Mouse (Mus musculus): ENCODE measurements around the gene Kansl1. TPM values are rescaled to one million over a fixed set of nuclear protein-coding genes. Genes with fewer than 3 reads are reported as not detected.

Gene Kansl1
- total RNA-seq, 2 experiments from 2014 or later, result 18.1 to 18.6 TPM

GRCm38 (mm10) chr11:104363823-104364600, 104.6 kb downstream of the Kansl1 start:
- DNase-seq, result no peak

DNA sequence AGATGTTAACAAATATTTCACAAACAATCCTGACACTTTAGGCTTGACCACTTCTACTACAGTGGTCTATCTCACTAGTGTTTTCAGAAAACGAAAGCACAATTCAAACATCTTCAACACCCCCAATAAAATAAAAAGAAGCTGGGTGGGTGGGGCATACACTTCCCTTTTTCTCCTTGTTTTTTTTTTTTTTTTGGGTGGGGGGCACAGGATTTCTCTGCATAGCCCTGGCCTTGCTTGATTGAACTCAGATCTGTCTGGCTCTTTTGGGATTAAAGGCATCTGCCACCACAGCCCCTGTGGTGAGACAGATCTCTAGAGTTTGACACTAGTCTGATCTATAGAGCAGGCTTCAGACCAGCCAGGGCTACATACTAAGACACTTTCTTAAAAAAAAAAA, 106.0 kb downstream of the Kansl1 start:
- DNase-seq, result no peak

DNA sequence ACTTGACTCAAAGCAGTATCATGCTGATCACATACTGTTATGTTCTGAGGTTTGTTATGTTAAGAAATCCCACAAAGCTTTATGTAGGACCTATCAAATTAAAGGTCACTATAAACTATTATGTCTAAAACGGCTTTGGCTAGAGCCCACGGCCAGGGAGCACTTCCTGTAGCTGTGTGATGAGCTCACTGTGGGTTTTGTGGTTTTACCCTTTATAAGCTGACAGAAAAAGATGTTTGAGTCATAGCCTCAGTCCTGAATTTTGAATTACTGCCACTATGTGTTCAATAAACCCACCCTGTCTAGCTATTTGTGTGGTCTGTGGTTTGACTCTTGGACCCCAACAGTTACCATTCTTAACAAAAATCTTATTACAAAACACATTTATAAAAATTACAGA, 106.9 kb downstream of the Kansl1 start:
- no peak for DNase-seq

DNA sequence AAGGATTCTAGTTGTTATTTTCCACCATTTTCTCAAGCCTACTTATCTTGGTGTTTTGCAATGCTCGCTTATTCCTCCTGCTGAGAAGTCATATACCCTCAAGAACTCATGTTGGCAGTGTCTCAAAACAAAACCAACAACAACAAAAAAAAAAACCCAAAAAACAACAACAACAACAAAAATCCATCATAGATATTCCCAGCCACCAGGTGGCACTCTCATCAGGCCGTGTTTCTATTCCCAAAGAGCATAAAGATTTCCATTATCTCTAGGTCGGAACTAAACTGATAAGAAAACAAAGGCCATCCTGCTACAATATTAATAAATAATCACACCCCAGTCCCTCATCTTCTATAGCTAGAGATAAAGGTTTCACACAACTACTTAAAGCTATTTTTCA, 121.7 kb downstream of the Kansl1 start:
- DNase-seq, result no peak

GRCm38 (mm10) chr11:104334946-104335345, 133.7 kb downstream of the Kansl1 start:
- DNase-seq, result no peak

DNA sequence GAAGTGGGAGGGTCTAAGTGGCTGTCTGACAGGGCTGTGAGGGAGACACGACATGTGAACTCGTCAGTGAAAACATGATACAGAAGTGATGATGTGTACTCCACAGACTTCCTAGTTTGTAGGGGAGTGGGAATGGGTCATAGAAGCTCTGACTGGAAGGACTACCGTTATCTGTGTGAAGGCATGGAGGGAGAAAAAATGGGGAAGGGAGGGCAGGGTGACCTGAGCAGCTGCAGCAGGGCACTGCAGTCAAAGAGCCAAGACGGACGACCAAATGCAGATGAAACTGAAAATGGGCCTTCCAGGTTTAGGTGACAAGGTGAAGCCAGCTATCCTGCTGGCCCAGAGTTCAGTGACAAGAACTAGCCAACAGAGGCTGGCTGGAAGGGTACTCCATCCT, 134.5 kb downstream of the Kansl1 start:
- no peak for DNase-seq

GRCm38 (mm10) chr11:104332105-104332504, 136.6 kb downstream of the Kansl1 start:
- DNase-seq, result no peak

DNA sequence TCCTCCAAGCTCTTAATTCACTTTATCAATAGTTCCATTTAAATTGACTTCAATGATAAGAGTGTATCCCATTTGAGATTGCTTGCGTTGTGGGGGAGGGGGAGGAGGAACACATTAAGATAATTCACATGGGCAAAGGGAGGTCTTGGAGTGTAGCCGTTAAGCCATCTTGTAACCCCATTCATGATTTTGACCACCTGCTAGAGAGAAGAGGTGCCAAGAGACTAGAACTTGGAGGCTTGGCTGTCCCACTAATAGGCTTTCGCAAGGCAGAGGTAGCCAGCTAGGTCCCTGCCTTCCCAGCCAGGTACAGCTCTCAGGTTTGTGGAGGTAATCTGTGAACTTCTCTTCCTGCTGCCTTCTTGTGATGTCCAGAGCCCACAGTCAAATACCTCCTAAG, 137.5 kb downstream of the Kansl1 start:
- DNase-seq, result no peak

GRCm38 (mm10) chr11:104330151-104330550, 138.5 kb downstream of the Kansl1 start:
- no peak for DNase-seq

GRCm38 (mm10) chr11:104329185-104329926, 139.3 kb downstream of the Kansl1 start:
- no peak for DNase-seq

GRCm38 (mm10) chr11:104327946-104328345, 140.7 kb downstream of the Kansl1 start:
- no peak for DNase-seq

GRCm38 (mm10) chr11:104327462-104327861, 141.2 kb downstream of the Kansl1 start:
- DNase-seq, result no peak

- DNase-seq, result no peak
These were observed 146.5 kb downstream of the Kansl1 start for GRCm38 (mm10) chr11:104322142-104322541.

DNA sequence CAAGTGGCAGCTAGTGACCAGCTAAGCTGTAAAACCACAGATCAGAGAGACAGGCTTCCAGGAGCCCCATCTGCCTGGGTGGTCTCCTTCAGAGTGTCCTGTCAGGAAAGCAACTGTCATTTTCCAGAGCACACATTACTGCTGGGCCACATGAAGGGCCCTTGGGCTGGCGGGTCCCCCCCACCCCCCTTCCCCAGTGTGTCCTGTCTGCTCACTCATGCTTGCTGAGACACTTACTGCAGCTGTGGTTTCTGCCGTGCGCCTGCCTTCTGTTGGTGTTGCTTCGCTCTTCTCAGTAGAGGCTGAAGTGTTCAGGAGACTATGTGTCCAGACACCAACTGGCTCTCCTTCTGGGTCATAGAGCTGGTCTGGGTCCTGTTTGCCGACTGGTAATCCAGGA, 148.2 kb downstream of the Kansl1 start:
- DNase-seq, result no peak

GRCm38 (mm10) chr11:104318940-104319781, 149.5 kb downstream of the Kansl1 start:
- DNase-seq, result no peak

- DNase-seq, result no peak
These were observed 151.0 kb downstream of the Kansl1 start for GRCm38 (mm10) chr11:104317631-104318030.

DNA sequence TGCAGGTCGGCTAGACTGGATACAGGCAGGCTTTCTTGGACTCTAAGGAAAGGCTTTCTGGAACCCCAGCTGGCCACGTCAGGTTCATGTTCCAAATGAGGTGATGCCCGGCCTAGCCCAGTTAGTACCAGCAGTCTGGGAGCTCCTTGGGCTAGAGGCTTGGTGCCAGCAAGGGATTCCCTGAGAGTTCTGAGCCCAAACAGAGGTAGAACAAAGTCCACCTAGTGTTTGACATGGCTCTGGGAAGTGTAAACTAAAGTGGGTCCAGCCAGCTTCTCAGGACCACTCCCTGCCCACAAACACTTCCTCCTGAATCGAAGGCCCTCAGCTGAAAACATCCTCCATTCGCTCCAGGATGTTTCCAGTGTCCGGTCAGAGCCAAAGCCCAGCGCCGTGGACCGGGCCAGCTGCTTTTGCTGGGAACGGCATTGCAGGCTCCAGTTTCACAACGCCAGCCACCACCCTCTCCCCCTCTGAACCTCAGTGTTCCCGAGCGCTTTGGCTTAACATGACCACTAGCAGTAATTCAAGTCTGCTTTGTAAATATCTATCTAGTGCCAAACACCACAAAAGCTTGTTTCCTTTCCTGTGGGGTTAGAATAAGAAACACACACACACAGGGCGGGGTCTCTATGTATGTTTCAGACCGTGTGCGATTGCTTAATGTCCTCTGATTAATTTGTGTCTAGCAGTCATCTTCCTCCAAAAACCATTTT, 151.8 kb downstream of the Kansl1 start:
- peak; percentile 63 for DNase-seq

- DNase-seq, result peak; percentile 45
These were observed 153.0 kb downstream of the Kansl1 start for GRCm38 (mm10) chr11:104315703-104316102.

DNA sequence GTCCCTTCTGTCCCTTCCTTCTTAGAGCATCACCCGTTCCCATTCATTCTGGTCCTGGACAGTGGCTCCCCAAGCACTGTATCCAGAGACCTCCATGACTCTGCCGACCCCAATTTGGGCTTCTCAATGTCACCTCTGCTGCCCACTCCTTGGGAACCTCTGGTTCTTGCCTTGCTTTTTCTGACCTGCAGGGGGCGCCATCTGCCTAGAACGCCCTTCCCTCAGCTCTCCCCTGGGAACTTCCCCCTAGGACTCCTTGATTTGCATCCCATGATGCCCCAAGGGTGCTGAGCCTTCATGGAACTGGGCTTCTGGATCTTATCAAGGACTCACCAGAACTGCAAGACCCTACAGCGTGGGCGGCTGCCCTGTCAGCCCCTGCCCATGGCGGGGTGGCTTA, 157.0 kb downstream of the Kansl1 start:
- no peak for DNase-seq

- no peak for DNase-seq
These were observed 158.3 kb downstream of the Kansl1 start for GRCm38 (mm10) chr11:104310226-104310887.
